19 mouse cellular contexts compared by ENCODE assay signal in genomic region chr13:41675966-41676835, GRCm38 (mm10).
DNase-seq lines count a peak whose midpoint lies in the region; ATAC-seq and TF ChIP-seq lines count a peak whose summit lies in the region.
"Had no signal": no experiment of that assay in that cellular context is flagged by ENCODE, and none has a peak within 500 bp of the region (broad histone marks: within the 10 kb centered on the region; RNA-seq: fewer than 3 reads in every experiment).

No protein-coding gene starts in this region.

- in situ Hi-C loops in CH12.LX (cut with MboI; ENCODE audit: low pct_ligation_motif_present, low pct_unique_long_range_greater_than_20kb, low sequenced_read_pairs), result no loop called here

- dilution Hi-C loops in CH12.LX (cut with MboI; ENCODE audit: extremely low pct_ligation_motif_present, extremely low pct_unique_long_range_greater_than_20kb, low sequenced_read_pairs), result no loop called here

- TF ChIP-seq EP300 in CH12.LX (IDR thresholded peaks at IDR 0.05; ENCODE audit: low read length), result no peak

- 71% methylated on average over 9 of the region's 9 CpGs for WGBS in hindbrain, embryonic 10.5 days
- WGBS in hindbrain, embryonic 11.5 days, result 76% methylated on average over 9 of the region's 9 CpGs
- 84% methylated on average over 9 of the region's 9 CpGs for WGBS in lung, embryonic 16.5 days
- WGBS in kidney, postnatal 0 days, result 52% methylated on average over 9 of the region's 9 CpGs

- H3K9ac ChIP-seq in hindbrain, embryonic 11.5 days (ENCODE audit: low read depth, low read length), result no peak overlapping the region
- H3K9ac ChIP-seq in lung, embryonic 16.5 days (ENCODE audit: low read length), result no peak overlapping the region
- 0 out of 2 replicates have a peak overlapping the region, but pooled peaks have one; percentile 13 for H3K9ac ChIP-seq in CH12.LX (ENCODE audit: insufficient read depth, low read depth)
- no peak overlapping the region for H3K9ac ChIP-seq in kidney, postnatal 0 days (ENCODE audit: low read depth, low read length)
- H3K9ac ChIP-seq: hindbrain, embryonic 15.5 days; limb, embryonic 13.5 days; liver, embryonic 12.5 days; neural tube, embryonic 15.5 days had no signal

- no peaks in the 10 kb centered on the region for H3K9me3 ChIP-seq in hindbrain, embryonic 10.5 days
- H3K9me3 ChIP-seq in hindbrain, embryonic 11.5 days (ENCODE audit: control insufficient read depth, low read length), result no peaks in the 10 kb centered on the region
- H3K9me3 ChIP-seq in lung, embryonic 16.5 days (ENCODE audit: control insufficient read depth, low read length), result no peaks in the 10 kb centered on the region
- no peaks in the 10 kb centered on the region for H3K9me3 ChIP-seq in CH12.LX (replicated peaks; ENCODE audit: low read length)
- H3K9me3 ChIP-seq in kidney, postnatal 0 days (replicated peaks; ENCODE audit: low read length), result no peaks in the 10 kb centered on the region
- H3K9me3 ChIP-seq: G1E; hindbrain, embryonic 15.5 days; limb, embryonic 13.5 days; liver, embryonic 12.5 days; neural tube, embryonic 15.5 days had no signal

- no peaks in the 10 kb centered on the region for H3K27me3 ChIP-seq in hindbrain, embryonic 10.5 days (ENCODE audit: insufficient read depth, poor library complexity, severe bottlenecking)
- no peaks in the 10 kb centered on the region for H3K27me3 ChIP-seq in hindbrain, embryonic 11.5 days (ENCODE audit: control insufficient read depth, insufficient read depth, low read length)
- no peaks in the 10 kb centered on the region for H3K27me3 ChIP-seq in lung, embryonic 16.5 days (ENCODE audit: control insufficient read depth, insufficient read depth, low read depth, low read length)
- H3K27me3 ChIP-seq in CH12.LX (replicated peaks), result no peaks in the 10 kb centered on the region
- no peaks in the 10 kb centered on the region for H3K27me3 ChIP-seq in kidney, postnatal 0 days (ENCODE audit: insufficient read depth, low read length)
- H3K27me3 ChIP-seq: hindbrain, embryonic 15.5 days; limb, embryonic 13.5 days; liver, embryonic 12.5 days; neural tube, embryonic 15.5 days had no signal

- H3K27ac ChIP-seq in hindbrain, embryonic 10.5 days, result 0 out of 2 replicates have a peak overlapping the region, but pooled peaks have one; percentile 54
- H3K27ac ChIP-seq in hindbrain, embryonic 11.5 days (ENCODE audit: low read depth, low read length), result no peak overlapping the region
- peak overlapping the region; percentile 69 for H3K27ac ChIP-seq in lung, embryonic 16.5 days (ENCODE audit: low read length)
- peak overlapping the region; percentile 25; the same call in 1 of the 2 replicates for H3K27ac ChIP-seq in CH12.LX (ENCODE audit: insufficient read depth, low read depth)
- H3K27ac ChIP-seq in kidney, postnatal 0 days, result peak overlapping the region; percentile 83
- H3K27ac ChIP-seq: hindbrain, embryonic 15.5 days; limb, embryonic 13.5 days; liver, embryonic 12.5 days; neural tube, embryonic 15.5 days had no signal

- no peak for TF ChIP-seq RAD21 in CH12.LX (IDR thresholded peaks at IDR 0.05; ENCODE audit: low read depth, low read length)

- no peak overlapping the region for H3K4me3 ChIP-seq in hindbrain, embryonic 10.5 days
- H3K4me3 ChIP-seq in hindbrain, embryonic 11.5 days (ENCODE audit: low read depth, low read length), result no peak overlapping the region
- no peak overlapping the region for H3K4me3 ChIP-seq in lung, embryonic 16.5 days (ENCODE audit: low read length)
- H3K4me3 ChIP-seq in CH12.LX (replicated peaks in 1 of 3; ENCODE audit: low read depth in 2 of 3, low read length in 2 of 3, poor library complexity in 1 of 3), result no peak overlapping the region
- no peak overlapping the region for H3K4me3 ChIP-seq in kidney, postnatal 0 days (replicated peaks; ENCODE audit: low read depth, low read length)
- H3K4me3 ChIP-seq: hindbrain, embryonic 15.5 days; limb, embryonic 13.5 days; liver, embryonic 12.5 days; neural tube, embryonic 15.5 days had no signal

- no peak for DNase-seq in hindbrain, embryonic 10.5 days (ENCODE audit: low spot score)
- DNase-seq in hindbrain, embryonic 11.5 days (ENCODE audit: low spot score), result no peak
- no peak for DNase-seq in lung, postnatal 10 days
- DNase-seq in CH12.LX (ENCODE audit: extremely low read depth), result no peak
- no peak for DNase-seq in kidney, postnatal 0 days (ENCODE audit: low spot score)
- no peak for DNase-seq in gastrocnemius, postnatal 4 days (ENCODE audit: low spot score in 2 of 2)
- DNase-seq: adrenal gland, postnatal 25 days; cerebellum, adult 9-10 months; gastrocnemius, postnatal 25 days; layer of hippocampus, adult 9-11 months; lung, adult 18-20 months; right cerebral cortex, adult 18-20 months had no signal

- H3K4me2 ChIP-seq in hindbrain, embryonic 11.5 days (replicated peaks; ENCODE audit: low read depth, low read length), result no peak overlapping the region
- H3K4me2 ChIP-seq in lung, embryonic 16.5 days (ENCODE audit: low read depth, low read length), result no peak overlapping the region
- H3K4me2 ChIP-seq in CH12.LX (ENCODE audit: insufficient read depth, low read depth, poor library complexity, severe bottlenecking), result peak overlapping the region; percentile 5
- no peak overlapping the region for H3K4me2 ChIP-seq in kidney, postnatal 0 days (ENCODE audit: low read length)
- H3K4me2 ChIP-seq: hindbrain, embryonic 15.5 days; limb, embryonic 13.5 days; liver, embryonic 12.5 days; neural tube, embryonic 15.5 days had no signal

- TF ChIP-seq CTCF in CH12.LX (conservative IDR thresholded peaks at IDR 0.05 in 1 of 2, IDR thresholded peaks at IDR 0.05 in 1 of 2; ENCODE audit: low read depth in 2 of 2, low read length in 2 of 2), result no peak
- no peak for TF ChIP-seq CTCF in kidney, postnatal 0 days (IDR thresholded peaks at IDR 0.05; ENCODE audit: low read depth)

- H3K36me3 ChIP-seq in hindbrain, embryonic 10.5 days, result no peaks in the 10 kb centered on the region
- H3K36me3 ChIP-seq in hindbrain, embryonic 11.5 days (ENCODE audit: control insufficient read depth, insufficient read depth, low read length), result no peaks in the 10 kb centered on the region
- H3K36me3 ChIP-seq in lung, embryonic 16.5 days (ENCODE audit: control insufficient read depth, insufficient read depth, low read length), result no peaks in the 10 kb centered on the region
- no peaks in the 10 kb centered on the region for H3K36me3 ChIP-seq in CH12.LX (replicated peaks in 1 of 2; ENCODE audit: control insufficient read depth in 1 of 2, insufficient read depth in 1 of 2, low read length in 1 of 2)
- H3K36me3 ChIP-seq in kidney, postnatal 0 days (ENCODE audit: insufficient read depth, low read length), result no peaks in the 10 kb centered on the region
- H3K36me3 ChIP-seq: G1E; hindbrain, embryonic 15.5 days; limb, embryonic 13.5 days; liver, embryonic 12.5 days; neural tube, embryonic 15.5 days had no signal

- no peak for ATAC-seq in hindbrain, embryonic 11.5 days (ENCODE audit: low FRiP score)
- ATAC-seq in lung, embryonic 16.5 days (ENCODE audit: low read depth), result no peak
- peak; percentile 58 for ATAC-seq in kidney, postnatal 0 days (replicated peaks; ENCODE audit: low FRiP score, low read depth)
- ATAC-seq: forebrain, embryonic 16.5 days; liver, embryonic 12.5 days had no signal

- TF ChIP-seq POLR2A in CH12.LX (IDR thresholded peaks at IDR 0.05; ENCODE audit: low read depth, low read length), result no peak

- peaks cover 13% of the 10 kb centered on the region for H3K4me1 ChIP-seq in hindbrain, embryonic 10.5 days (replicated peaks)
- no peaks in the 10 kb centered on the region for H3K4me1 ChIP-seq in hindbrain, embryonic 11.5 days (replicated peaks; ENCODE audit: control insufficient read depth, insufficient read depth, low read length)
- H3K4me1 ChIP-seq in lung, embryonic 16.5 days (replicated peaks; ENCODE audit: control insufficient read depth, insufficient read depth, low read length), result peaks cover 4% of the 10 kb centered on the region
- H3K4me1 ChIP-seq in CH12.LX (ENCODE audit: control insufficient read depth in 1 of 2, insufficient read depth in 2 of 2), result peaks cover 40 to 66% of the 10 kb centered on the region in 2 experiments
- peaks cover 19% of the 10 kb centered on the region for H3K4me1 ChIP-seq in kidney, postnatal 0 days (replicated peaks; ENCODE audit: insufficient read depth, low read length)
- H3K4me1 ChIP-seq: hindbrain, embryonic 15.5 days; limb, embryonic 13.5 days; liver, embryonic 12.5 days; neural tube, embryonic 15.5 days had no signal

- H3K79me2 ChIP-seq in CH12.LX (replicated peaks; ENCODE audit: control insufficient read depth, extremely low read depth, insufficient read depth, poor library complexity, severe bottlenecking), result no peaks in the 10 kb centered on the region

TF ChIP-seq in CH12.LX, 34 proteins besides CTCF, POLR2A, EP300 and RAD21:
- TF ChIP-seq USF1 (IDR thresholded peaks at IDR 0.05; ENCODE audit: low read depth, low read length) (no peak), MXI1 (IDR thresholded peaks at IDR 0.05; ENCODE audit: low read depth, low read length) (peak; percentile 24; the same call in 1 of the 2 replicates), CHD1 (IDR thresholded peaks at IDR 0.05; ENCODE audit: low read depth, low read length) (no peak), MAZ (IDR thresholded peaks at IDR 0.05; ENCODE audit: low read depth, low read length) (no peak), KAT2A (IDR thresholded peaks at IDR 0.05; ENCODE audit: insufficient replicate concordance, low read length) (no peak)
